ENCODE assay signal across 8 mouse cellular contexts in genomic region chr4:126741448-126741847, GRCm38 (mm10). TPM values are rescaled to one million over a fixed set of nuclear protein-coding genes. Genes with fewer than 3 reads are reported as not detected.
A peak's percentile ranks its signal among the peaks of the same experiment; 100 is the strongest.
DNase-seq lines count a peak whose midpoint lies in the region; ATAC-seq and TF ChIP-seq lines count a peak whose summit lies in the region.

No protein-coding gene starts in this region.

- 5% methylated on average over 12 of the region's 12 CpGs for WGBS in forebrain, embryonic 16.5 days
- WGBS in lung, embryonic 14.5 days = 6% methylated on average over 12 of the region's 12 CpGs

- peaks cover 31% of the 10 kb centered on the region for H3K27me3 ChIP-seq in forebrain, embryonic 16.5 days (replicated peaks; ENCODE audit: control insufficient read depth, insufficient read depth, low read length)
- peaks cover 25% of the 10 kb centered on the region for H3K27me3 ChIP-seq in lung, embryonic 14.5 days (ENCODE audit: insufficient read depth, low read length)

- intact Hi-C loops in heart, postnatal 36 days (cut with DNase I) = loop anchor here (1.0 to 2.0 kb wide), 3 partner anchors 109 to 187 kb away; no protein-coding TSS in a partner anchor

- no peak overlapping the region for H3K9ac ChIP-seq in forebrain, embryonic 16.5 days (replicated peaks; ENCODE audit: low read depth, low read length)
- H3K9ac ChIP-seq in lung, embryonic 14.5 days = no peak overlapping the region

- no peak overlapping the region for H3K4me2 ChIP-seq in forebrain, embryonic 16.5 days (ENCODE audit: low read length)
- H3K4me2 ChIP-seq in lung, embryonic 14.5 days = no peak overlapping the region

- H3K4me3 ChIP-seq in forebrain, embryonic 16.5 days (replicated peaks; ENCODE audit: low read length) = no peak overlapping the region
- no peak overlapping the region for H3K4me3 ChIP-seq in lung, embryonic 14.5 days (ENCODE audit: low read depth, low read length)

- no peak overlapping the region for H3K27ac ChIP-seq in forebrain, embryonic 16.5 days (ENCODE audit: low read length)
- no peak overlapping the region for H3K27ac ChIP-seq in lung, embryonic 14.5 days (ENCODE audit: low read depth)

- DNase-seq in MEL-GATA-1-ER (ENCODE audit: extremely low read depth, low read depth) = peak; percentile 71
- DNase-seq in cerebellum, adult 11-12 months = peak; percentile 68
- peak; percentile 78 to 81 for DNase-seq in heart, postnatal 36 days
- DNase-seq in layer of hippocampus, adult 8-10 months (ENCODE audit: low spot score in 2 of 2) = peak; percentile 72 to 90
- DNase-seq in lung, embryonic 14.5 days = peak; percentile 94
- DNase-seq in ovary, postnatal 14 days (ENCODE audit: low spot score) = peak; percentile 71
- peak; percentile 71 to 83 for DNase-seq in thymus, postnatal 10 days (ENCODE audit: low spot score in 2 of 2)

- H3K4me1 ChIP-seq in forebrain, embryonic 16.5 days (replicated peaks; ENCODE audit: control insufficient read depth, insufficient read depth, low read length) = peaks cover 9% of the 10 kb centered on the region
- H3K4me1 ChIP-seq in lung, embryonic 14.5 days (ENCODE audit: insufficient read depth) = no peaks in the 10 kb centered on the region

- peak; percentile 78 for ATAC-seq in forebrain, embryonic 16.5 days
- peak; percentile 76 for ATAC-seq in lung, embryonic 14.5 days (ENCODE audit: insufficient read depth)

- H3K9me3 ChIP-seq in forebrain, embryonic 16.5 days (ENCODE audit: control insufficient read depth, low read length) = no peaks in the 10 kb centered on the region
- no peaks in the 10 kb centered on the region for H3K9me3 ChIP-seq in lung, embryonic 14.5 days (ENCODE audit: low read depth, low read length)

- TF ChIP-seq CTCF in lung, embryonic 14.5 days (IDR thresholded peaks at IDR 0.05; ENCODE audit: low read depth) = peak; percentile 88

- H3K36me3 ChIP-seq in forebrain, embryonic 16.5 days (ENCODE audit: control insufficient read depth, insufficient read depth) = peaks cover 13% of the 10 kb centered on the region
- H3K36me3 ChIP-seq in lung, embryonic 14.5 days (ENCODE audit: insufficient read depth) = peaks cover 29% of the 10 kb centered on the region

RNA-seq across cellular contexts. Expression of gene Tfap2e, which starts 5.4 kb away (rescaled TPM):
- 0.34 and 0.75 TPM in 2 replicates for polyA plus RNA-seq in forebrain, embryonic 16.5 days (2015; fragmentation: Nextera tagmentation; extraction: Ambion mirVana)
- not detected for total RNA-seq in heart, postnatal 36 days (2021)
- not detected for total RNA-seq in layer of hippocampus, adult 8-10 months (2022)
- not detected in 2 replicates for polyA plus RNA-seq in lung, embryonic 14.5 days (2014; fragmentation: Nextera tagmentation; extraction: Ambion mirVana)

RNA-seq across cellular contexts. Expression of gene Ncdn, which starts 11.8 kb away (rescaled TPM):
- polyA plus RNA-seq in forebrain, embryonic 16.5 days (2015; fragmentation: Nextera tagmentation; extraction: Ambion mirVana) = 120 and 129 TPM in 2 replicates
- 10 to 100 TPM; 13.0 to 16.0 TPM for total RNA-seq in heart, postnatal 36 days (2021)
- total RNA-seq in layer of hippocampus, adult 8-10 months (2022) = 1,000 to 10,000 TPM; 1,589 to 1,685 (median 1,649) TPM
- 28.7 and 30.4 TPM in 2 replicates for polyA plus RNA-seq in lung, embryonic 14.5 days (2014; fragmentation: Nextera tagmentation; extraction: Ambion mirVana)

RNA-seq across cellular contexts. Expression of gene AU040320, which starts 11.9 kb away (rescaled TPM):
- 32.8 and 35.0 TPM in 2 replicates for polyA plus RNA-seq in forebrain, embryonic 16.5 days (2015; fragmentation: Nextera tagmentation; extraction: Ambion mirVana)
- total RNA-seq in heart, postnatal 36 days (2021) = 10 to 100 TPM; 29.4 to 33.5 TPM
- 10 to 100 TPM; 63.5 to 77.5 (median 67.4) TPM for total RNA-seq in layer of hippocampus, adult 8-10 months (2022)
- polyA plus RNA-seq in lung, embryonic 14.5 days (2014; fragmentation: Nextera tagmentation; extraction: Ambion mirVana) = 20.9 and 23.1 TPM in 2 replicates

Comparison
In these comparisons a context has a peak if more than half of its experiments do, and no peak if none do; other contexts are left out.
1. RNA of gene Ncdn, which starts 11.8 kb away (total RNA-seq): 1,589 to 1,685 TPM in layer of hippocampus, adult 8-10 months; 13.0 to 16.0 TPM in heart, postnatal 36 days; every median in the first group is over 10 times any median in the second.
2. Peak in every context shown above with its lines, with median percentiles within 50 percentile points of each other: DNase-seq.